Mouse (Mus musculus) hindbrain, embryonic 13.5 days (tissue): ENCODE measurements at regions not wholly inside any gene's neighbourhood (a gene's known extent, or its start where the extent isn't known, plus 50 kb on each side); places are given as distances from the start of the nearest gene placed in this dataset.

Experiments used
- ATAC-seq: fragments of 200-750 bp; cut with Nextera tagmentation; 2 replicates; pipeline ENCODE4 v1.8.0; 2017; ENCODE audit warnings: moderate TSS enrichment; ENCODE audit not compliant: low FRiP score
- H3K27ac ChIP-seq: fragments of 300-500 bp; sonication (generic); 2 replicates; pipeline ENCODE4 v1.5.1; 2015; ENCODE audit warnings: inconsistent platforms, mild to moderate bottlenecking, moderate library complexity
- H3K27me3 ChIP-seq: fragments of 300-500 bp; sonication (generic); 2 replicates; pipeline ENCODE4 v1.6.1; 2015; ENCODE audit warnings: mild to moderate bottlenecking, inconsistent platforms
- H3K36me3 ChIP-seq: fragments of 300-500 bp; sonication (generic); 2 replicates; pipeline ENCODE4 v1.6.1; 2015; ENCODE audit warnings: mild to moderate bottlenecking, inconsistent platforms
- H3K4me1 ChIP-seq: fragments of 300-500 bp; sonication (generic); replicated peaks from 2 replicates; pipeline ENCODE4 v1.6.1; 2015; ENCODE audit warnings: inconsistent platforms
- H3K4me2 ChIP-seq: fragments of 300-500 bp; sonication (generic); 2 replicates; pipeline ENCODE4 v1.6.1; 2015; ENCODE audit warnings: inconsistent platforms, mild to moderate bottlenecking, moderate library complexity
- H3K4me3 ChIP-seq: fragments of 300-500 bp; sonication (generic); 2 replicates; pipeline ENCODE4 v1.5.1; 2015; ENCODE audit warnings: mild to moderate bottlenecking, inconsistent platforms
- H3K9ac ChIP-seq: fragments of 300-500 bp; sonication (generic); 2 replicates; pipeline ENCODE4 v1.6.1; 2015; ENCODE audit warnings: mild to moderate bottlenecking, inconsistent platforms
- H3K9me3 ChIP-seq: fragments of 300-500 bp; sonication (generic); 2 replicates; pipeline ENCODE4 v1.6.1; 2016; ENCODE audit warnings: inconsistent platforms
- WGBS: fragments of 180-500 bp; shearing (Covaris S2); methylation state at CpG from one replicate; pipeline ENCODE4 v1.1.7; 2015; 5-methylcytosine and 5-hydroxymethylcytosine counted together

DNA sequence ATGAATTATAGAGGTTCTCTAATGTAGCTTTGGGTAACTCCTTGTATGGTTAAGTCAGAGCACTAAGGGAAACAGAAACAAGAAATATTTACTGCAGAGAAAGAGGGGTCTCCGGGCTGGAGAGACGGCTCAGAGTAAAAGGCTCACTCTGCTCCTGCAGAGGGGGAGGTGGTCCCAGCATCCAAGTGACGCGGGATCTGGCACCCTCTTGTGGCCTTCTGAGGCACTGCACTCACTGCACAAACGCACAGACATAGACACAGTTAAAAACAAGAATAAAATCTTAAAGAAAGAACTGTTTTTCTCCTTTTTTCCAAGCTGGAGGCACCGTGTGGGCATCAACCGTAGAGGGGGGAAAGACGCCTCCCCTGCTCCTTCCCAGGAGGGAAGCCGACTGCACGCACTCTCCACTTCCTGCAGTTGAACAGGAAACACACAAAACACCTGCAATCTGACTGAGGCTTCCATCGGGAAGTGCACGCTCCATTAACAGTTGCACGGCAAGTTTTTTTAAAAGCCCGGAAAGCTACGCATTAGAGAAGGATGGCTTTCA is 237.6 kb downstream of the Atp23 start:
- Histone ChIP-seq H3K4me3 (no peak overlapping the region), H3K27ac (no peak overlapping the region; the same call in 1 of the 2 replicates), H3K27me3 (no peaks in the 10 kb centered on the region), H3K4me1 (peaks cover 7% of the 10 kb centered on the region; the same call in 1 of the 2 replicates), H3K36me3 (no peaks in the 10 kb centered on the region), H3K9ac (no peak overlapping the region), H3K4me2 (no peak overlapping the region), H3K9me3 (peaks cover 5% of the 10 kb centered on the region; the same call in 1 of the 2 replicates)
- ATAC-seq: no peak
- 79% methylated on average over 15 of the region's 15 CpGs for WGBS

DNA sequence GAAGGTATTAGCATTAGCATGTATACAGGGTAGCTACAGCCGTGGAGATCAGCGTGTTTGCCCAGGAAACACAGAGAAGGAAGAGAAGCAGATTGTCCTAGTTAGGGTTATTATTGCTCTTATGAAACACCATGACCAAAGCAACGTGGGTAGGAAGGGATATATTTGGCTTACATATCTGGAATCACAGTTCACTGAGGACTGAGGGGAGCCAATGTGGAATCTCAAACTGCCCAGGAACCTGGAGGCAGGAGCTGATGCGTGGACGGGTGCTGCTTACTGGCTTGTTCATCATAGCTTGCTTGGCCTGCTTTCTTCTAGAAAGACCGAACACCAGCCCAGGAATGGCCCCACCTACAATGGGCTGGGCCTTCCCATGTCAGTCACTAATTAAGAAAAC is 238.4 kb downstream of the Atp23 start:
- 94% methylated on average over 6 of the region's 6 CpGs for whole genome bisulfite sequencing

DNA sequence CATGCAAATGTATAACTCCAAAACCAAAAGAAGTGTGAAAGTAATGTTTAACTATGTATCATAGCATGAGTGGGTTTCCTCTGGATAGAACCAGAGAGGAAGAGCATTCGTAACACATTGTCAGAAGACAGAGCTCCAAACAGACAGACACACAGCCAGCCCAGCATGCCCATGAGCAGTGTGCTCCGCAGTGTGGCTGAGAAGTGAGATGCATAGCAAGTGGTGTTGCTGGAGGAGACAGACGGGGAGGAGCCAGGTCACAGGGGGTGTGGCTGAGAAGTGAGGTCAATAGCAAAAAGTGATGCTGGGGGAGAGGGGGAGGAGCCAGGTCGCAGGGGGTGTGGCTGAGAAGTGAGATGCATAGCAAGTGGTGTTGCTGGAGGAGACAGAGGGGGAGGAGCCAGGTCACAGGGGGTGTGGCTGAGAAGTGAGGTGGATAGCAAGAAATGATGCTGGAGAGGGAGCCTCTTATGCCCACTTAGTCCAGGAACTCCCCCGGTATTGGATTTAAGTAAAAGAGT is 240.0 kb downstream of the Atp23 start:
- WGBS: 66% methylated on average over 5 of the region's 5 CpGs
- Histone ChIP-seq H3K27ac (no peak overlapping the region), H3K36me3 (no peaks in the 10 kb centered on the region), H3K9me3 (peaks cover 5% of the 10 kb centered on the region; the same call in 1 of the 2 replicates), H3K4me1 (peaks cover 7% of the 10 kb centered on the region; the same call in 1 of the 2 replicates), H3K4me3 (no peak overlapping the region), H3K4me2 (no peak overlapping the region), H3K27me3 (no peaks in the 10 kb centered on the region), H3K9ac (no peak overlapping the region)
- ATAC-seq: no peak

More for the DNA sequence above, 238.4 kb downstream of the Atp23 start:
- no peak for ATAC-seq
- H3K27me3 ChIP-seq: no peaks in the 10 kb centered on the region
- no peak overlapping the region for H3K9ac ChIP-seq
- no peaks in the 10 kb centered on the region for H3K36me3 ChIP-seq
- H3K4me1 ChIP-seq: peaks cover 7% of the 10 kb centered on the region; the same call in 1 of the 2 replicates
- no peak overlapping the region for H3K4me2 ChIP-seq
- H3K4me3 ChIP-seq: no peak overlapping the region
- no peak overlapping the region for H3K27ac ChIP-seq
- peaks cover 5% of the 10 kb centered on the region; the same call in 1 of the 2 replicates for H3K9me3 ChIP-seq

DNA sequence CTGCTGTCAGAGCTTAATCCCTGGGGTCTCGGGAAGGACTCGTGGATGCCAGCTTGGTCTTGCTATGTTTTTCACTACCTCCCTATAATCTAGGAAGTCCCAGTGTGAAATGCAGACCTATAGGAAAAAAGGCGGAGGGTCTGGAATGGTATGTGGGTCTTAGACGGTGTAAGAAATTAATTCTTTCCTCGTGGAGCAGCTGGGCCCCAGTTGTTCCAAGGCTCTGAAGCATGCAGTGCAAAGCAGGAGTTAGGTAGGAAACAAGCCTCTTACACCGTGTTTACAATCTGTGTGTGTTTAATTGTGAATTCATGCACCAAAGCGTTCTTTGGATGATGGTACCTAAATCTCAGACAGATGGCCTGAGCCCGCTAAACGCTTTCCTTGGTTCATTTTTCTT is 241.1 kb downstream of the Atp23 start:
- Histone ChIP-seq H3K4me2 (no peak overlapping the region), H3K4me1 (peaks cover 7% of the 10 kb centered on the region; the same call in 1 of the 2 replicates), H3K4me3 (no peak overlapping the region), H3K9ac (no peak overlapping the region), H3K27me3 (no peaks in the 10 kb centered on the region), H3K27ac (peak overlapping the region; percentile 12; the same call in 1 of the 2 replicates), H3K9me3 (peaks cover 5% of the 10 kb centered on the region; the same call in 1 of the 2 replicates), H3K36me3 (no peaks in the 10 kb centered on the region)
- ATAC-seq: no peak
- 71% methylated on average over 9 of the region's 9 CpGs for WGBS

DNA sequence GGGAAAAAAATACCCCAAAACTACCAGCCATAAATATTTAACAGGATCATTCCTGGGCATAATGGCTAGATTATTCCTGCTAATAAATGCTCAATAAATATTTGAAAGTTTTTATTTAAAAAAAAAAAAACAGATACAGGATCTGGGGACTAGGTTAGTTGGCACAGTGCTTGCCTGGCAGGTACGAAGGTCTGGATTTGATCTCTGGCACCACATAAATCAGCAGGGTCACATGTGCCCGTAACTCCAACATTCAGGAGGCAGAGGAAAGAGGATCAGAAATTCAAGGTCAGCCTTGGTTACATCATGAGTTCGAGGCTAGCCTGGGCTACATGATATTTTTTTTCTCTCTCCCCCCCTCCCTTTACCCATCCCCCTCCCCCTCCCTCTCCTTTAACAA is 248.5 kb downstream of the Atp23 start:
- H3K36me3 ChIP-seq: no peaks in the 10 kb centered on the region
- no peak overlapping the region for H3K4me2 ChIP-seq
- H3K27ac ChIP-seq: no peak overlapping the region
- H3K9ac ChIP-seq: no peak overlapping the region
- H3K4me1 ChIP-seq: no peaks in the 10 kb centered on the region
- H3K4me3 ChIP-seq: no peak overlapping the region
- H3K9me3 ChIP-seq: no peaks in the 10 kb centered on the region
- H3K27me3 ChIP-seq: no peaks in the 10 kb centered on the region
- ATAC-seq: no peak
- WGBS: 94% methylated on average over 3 of the region's 3 CpGs

DNA sequence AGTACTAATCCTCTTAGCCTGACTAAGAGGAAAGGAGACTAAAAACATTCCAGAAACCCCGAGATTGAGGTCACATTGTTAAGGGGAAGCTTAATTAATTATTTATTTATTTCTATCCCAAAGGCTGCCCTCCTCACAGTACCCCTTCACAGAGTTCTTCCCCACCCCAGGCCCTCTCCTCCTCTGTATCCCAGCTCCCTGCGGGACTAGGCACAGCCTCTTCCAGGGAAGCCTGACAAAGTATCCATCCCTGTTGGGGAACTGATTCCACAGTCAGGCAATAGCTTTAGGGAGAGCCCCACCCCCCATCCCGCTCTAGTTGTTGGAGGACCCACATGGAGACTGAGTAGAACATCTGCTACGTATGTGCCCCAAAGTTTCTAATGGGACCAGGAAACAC is 254.6 kb downstream of the Atp23 start:
- 47% methylated on average over 4 of the region's 4 CpGs for WGBS
- H3K4me3 ChIP-seq: no peak overlapping the region
- H3K36me3 ChIP-seq: no peaks in the 10 kb centered on the region
- no peak overlapping the region for H3K27ac ChIP-seq
- H3K9me3 ChIP-seq: no peaks in the 10 kb centered on the region
- H3K4me1 ChIP-seq: peaks cover 9% of the 10 kb centered on the region
- H3K4me2 ChIP-seq: no peak overlapping the region
- no peak for ATAC-seq
- no peaks in the 10 kb centered on the region for H3K27me3 ChIP-seq
- H3K9ac ChIP-seq: no peak overlapping the region

DNA sequence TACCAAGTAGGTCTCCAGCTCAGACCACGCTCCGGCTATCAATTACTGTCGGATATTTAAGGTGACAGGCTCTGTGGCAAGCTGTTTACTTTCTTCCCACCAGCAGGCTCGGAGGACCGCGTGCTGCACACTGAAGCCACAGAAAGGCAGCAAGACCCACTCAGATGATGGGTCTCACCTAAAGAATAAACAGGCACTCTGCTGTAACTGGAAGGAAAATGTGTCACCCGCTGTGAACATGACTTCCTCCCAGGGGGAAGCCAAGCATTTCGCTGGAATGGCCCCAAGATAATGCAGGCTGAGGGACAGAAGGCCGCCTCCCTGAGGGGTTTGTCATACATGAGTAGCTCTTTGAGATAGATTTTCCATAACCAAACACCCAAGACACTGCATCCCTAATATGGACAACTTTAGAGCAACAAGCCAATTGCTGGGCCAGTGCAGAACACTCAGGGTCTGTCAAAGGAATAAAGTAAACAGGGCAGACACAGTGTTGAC is 259.3 kb downstream of the Atp23 start:
- 10% methylated on average over 9 of the region's 9 CpGs for WGBS
- 0 out of 2 replicates have a peak, but pooled peaks have one; percentile 57 for ATAC-seq

DNA sequence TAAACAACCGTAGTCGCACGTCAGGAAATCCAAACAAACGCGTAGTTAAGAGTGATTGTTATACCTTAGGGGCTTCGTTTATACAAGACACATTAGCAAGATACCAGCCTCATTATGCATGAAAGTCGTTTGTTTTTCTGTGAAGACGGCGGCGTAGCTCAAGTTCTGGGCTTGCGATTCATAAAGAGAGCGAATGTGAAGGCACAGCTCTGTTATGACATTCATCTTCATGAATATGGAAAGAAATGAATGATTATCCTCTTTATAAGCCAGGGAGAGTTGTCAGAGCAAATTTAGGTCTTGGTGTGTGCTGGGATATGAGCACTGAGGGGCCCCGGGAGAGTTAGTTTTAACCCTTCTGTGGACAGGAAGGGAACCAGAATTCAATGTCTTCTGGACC is 266.4 kb downstream of the Atp23 start:
- H3K9me3 ChIP-seq: no peaks in the 10 kb centered on the region
- H3K4me1 ChIP-seq: no peaks in the 10 kb centered on the region; the same call in 1 of the 2 replicates
- H3K27me3 ChIP-seq: no peaks in the 10 kb centered on the region
- H3K9ac ChIP-seq: no peak overlapping the region
- ATAC-seq: no peak
- WGBS: 52% methylated on average over 13 of the region's 13 CpGs
- H3K27ac ChIP-seq: no peak overlapping the region
- no peak overlapping the region for H3K4me3 ChIP-seq
- H3K36me3 ChIP-seq: no peaks in the 10 kb centered on the region
- no peak overlapping the region for H3K4me2 ChIP-seq

More for the DNA sequence above, 259.3 kb downstream of the Atp23 start:
- Histone ChIP-seq H3K4me2 (peak overlapping the region; percentile 18; the same call in 1 of the 2 replicates), H3K4me1 (peaks cover 16% of the 10 kb centered on the region), H3K27ac (peak overlapping the region; percentile 49), H3K9me3 (no peaks in the 10 kb centered on the region), H3K27me3 (no peaks in the 10 kb centered on the region), H3K36me3 (no peaks in the 10 kb centered on the region), H3K4me3 (no peak overlapping the region), H3K9ac (no peak overlapping the region)

DNA sequence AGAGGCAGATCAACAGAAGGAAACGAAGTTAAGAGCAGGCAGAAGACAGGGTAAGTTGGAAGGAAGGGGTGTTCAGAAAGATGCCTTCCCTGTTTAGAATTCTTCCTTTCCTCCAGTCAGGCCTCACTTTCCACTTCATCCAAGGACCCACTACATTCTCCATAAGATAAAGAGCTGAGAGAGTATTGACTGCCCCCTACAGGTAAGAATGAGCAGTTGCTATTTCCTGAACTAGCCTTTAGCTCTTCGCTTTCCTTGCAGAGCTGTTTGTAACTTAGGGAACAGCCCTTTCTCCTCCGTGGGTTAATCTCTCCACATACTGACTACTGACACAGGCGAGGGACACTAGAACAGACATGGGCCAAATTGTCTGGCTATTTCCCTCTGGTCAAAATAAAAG is 273.1 kb downstream of the Atp23 start:
- Histone ChIP-seq H3K9me3 (no peaks in the 10 kb centered on the region), H3K27me3 (no peaks in the 10 kb centered on the region), H3K9ac (no peak overlapping the region), H3K27ac (no peak overlapping the region), H3K4me1 (no peaks in the 10 kb centered on the region), H3K4me2 (no peak overlapping the region), H3K36me3 (no peaks in the 10 kb centered on the region), H3K4me3 (no peak overlapping the region)
- no peak for ATAC-seq
- 57% methylated on average over 4 of the region's 4 CpGs for WGBS

DNA sequence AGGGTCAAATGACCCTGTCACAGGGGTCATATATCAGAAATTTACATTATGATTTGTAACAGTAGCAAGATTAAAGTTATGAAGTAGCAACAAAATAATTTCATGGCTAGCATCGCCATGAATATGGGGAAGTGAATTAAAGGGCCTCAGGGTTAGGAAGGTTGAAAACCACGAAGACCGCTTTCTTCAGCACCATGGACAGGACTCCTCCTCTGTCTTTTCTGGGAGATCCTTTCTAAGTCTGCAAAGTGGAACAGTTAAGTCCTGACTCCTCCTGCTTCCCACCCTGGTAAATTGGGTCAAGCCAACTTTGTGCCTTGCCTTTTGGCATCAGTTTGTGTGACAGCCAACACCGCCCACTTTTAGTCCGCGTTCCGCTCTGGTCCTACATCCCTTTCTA is 275.7 kb downstream of the Atp23 start:
- Histone ChIP-seq H3K27ac (no peak overlapping the region), H3K9me3 (no peaks in the 10 kb centered on the region), H3K9ac (no peak overlapping the region), H3K4me1 (peaks cover 5% of the 10 kb centered on the region; the same call in 1 of the 2 replicates), H3K4me3 (no peak overlapping the region), H3K36me3 (no peaks in the 10 kb centered on the region), H3K27me3 (no peaks in the 10 kb centered on the region), H3K4me2 (no peak overlapping the region)
- 68% methylated on average over 7 of the region's 7 CpGs for WGBS
- ATAC-seq: no peak

DNA sequence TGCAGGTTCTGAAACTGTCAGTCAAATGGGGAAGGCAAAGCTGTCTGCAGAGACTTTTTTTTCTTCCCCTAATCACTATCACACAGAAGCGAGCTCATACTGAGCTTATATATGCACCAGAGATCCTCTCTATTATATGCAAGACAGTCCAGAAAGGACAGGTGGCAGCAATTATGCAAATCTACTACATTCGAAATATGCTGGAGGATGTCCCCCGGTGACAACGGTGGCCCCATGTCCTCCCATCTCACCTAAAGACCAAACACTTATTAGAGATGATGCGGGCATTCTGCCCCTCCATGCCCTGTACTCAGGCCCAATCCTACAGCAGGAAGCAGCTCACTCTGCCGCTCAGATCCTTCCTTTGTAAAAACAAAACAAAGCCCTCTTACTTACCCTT is 280.4 kb downstream of the Atp23 start:
- no peak overlapping the region for H3K27ac ChIP-seq
- no peak overlapping the region for H3K4me3 ChIP-seq
- no peak overlapping the region for H3K9ac ChIP-seq
- H3K36me3 ChIP-seq: no peaks in the 10 kb centered on the region
- WGBS: 48% methylated on average over 6 of the region's 6 CpGs
- H3K4me1 ChIP-seq: peaks cover 16% of the 10 kb centered on the region
- no peaks in the 10 kb centered on the region for H3K9me3 ChIP-seq
- no peak overlapping the region for H3K4me2 ChIP-seq
- H3K27me3 ChIP-seq: no peaks in the 10 kb centered on the region
- no peak for ATAC-seq

DNA sequence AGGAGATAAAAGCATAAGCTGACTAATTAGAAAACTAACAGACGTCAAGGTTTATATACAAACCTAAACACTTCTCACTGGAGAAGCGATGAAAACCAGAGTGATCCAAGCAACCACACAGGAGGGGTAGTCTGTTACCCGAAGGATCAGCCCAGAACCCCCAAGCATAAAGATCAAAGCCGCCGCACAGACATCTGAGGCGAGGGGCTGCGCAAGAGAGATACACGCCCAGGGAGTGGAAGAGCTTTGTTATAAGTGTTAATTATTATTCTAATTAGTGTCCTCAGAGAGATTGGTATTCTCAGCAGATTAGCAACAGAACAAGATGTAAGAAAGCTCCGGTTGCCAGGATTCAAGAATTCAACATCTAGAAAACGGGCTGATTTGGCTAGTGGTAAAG is 281.2 kb downstream of the Atp23 start:
- no peaks in the 10 kb centered on the region for H3K36me3 ChIP-seq
- H3K9ac ChIP-seq: no peak overlapping the region
- no peaks in the 10 kb centered on the region for H3K9me3 ChIP-seq
- peaks cover 16% of the 10 kb centered on the region for H3K4me1 ChIP-seq
- ATAC-seq: no peak
- peak overlapping the region; percentile 27 for H3K4me2 ChIP-seq
- no peaks in the 10 kb centered on the region for H3K27me3 ChIP-seq
- H3K27ac ChIP-seq: no peak overlapping the region
- WGBS: 23% methylated on average over 10 of the region's 10 CpGs
- H3K4me3 ChIP-seq: 0 out of 2 replicates have a peak overlapping the region, but pooled peaks have one; percentile 4

DNA sequence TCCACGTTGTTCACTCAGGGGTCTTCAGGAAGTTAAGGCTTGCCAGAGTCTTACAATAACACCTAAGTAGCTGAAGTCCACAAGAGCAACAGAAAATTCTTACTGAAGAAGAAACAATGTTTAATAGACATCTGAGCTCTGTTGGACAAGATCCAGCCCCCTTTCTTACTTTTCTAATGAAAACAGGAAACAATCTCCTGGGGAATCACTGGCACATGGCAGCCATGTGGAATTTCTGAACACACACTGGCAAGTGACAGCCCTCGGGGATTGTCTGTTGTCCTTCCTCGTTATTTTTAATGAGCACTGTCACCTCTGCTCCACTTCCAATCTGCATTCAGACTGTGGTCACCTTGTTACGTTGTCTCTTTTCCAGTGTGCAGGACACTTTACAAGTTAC is 288.9 kb downstream of the Atp23 start:
- 55% methylated on average over 4 of the region's 4 CpGs for WGBS
- no peak for ATAC-seq
- Histone ChIP-seq H3K4me1 (no peaks in the 10 kb centered on the region; the same call in 1 of the 2 replicates), H3K36me3 (no peaks in the 10 kb centered on the region), H3K9me3 (no peaks in the 10 kb centered on the region), H3K4me3 (no peak overlapping the region), H3K4me2 (no peak overlapping the region), H3K27ac (no peak overlapping the region), H3K27me3 (no peaks in the 10 kb centered on the region), H3K9ac (no peak overlapping the region)
